In genomic region chrX:141873597-141873996, GRCm38 (mm10) we compare ENCODE assay signal across 26 mouse cellular contexts. TPM values are rescaled to one million over a fixed set of nuclear protein-coding genes. Genes with fewer than 3 reads are reported as not detected.
DNase-seq lines count a peak whose midpoint lies in the region; ATAC-seq and TF ChIP-seq lines count a peak whose summit lies in the region.
"Had no signal": no experiment of that assay in that cellular context is flagged by ENCODE, and none has a peak within 500 bp of the region (broad histone marks: within the 10 kb centered on the region; RNA-seq: fewer than 3 reads in every experiment).

No protein-coding gene starts in this region.

- H3K4me2 ChIP-seq in hindbrain, embryonic 11.5 days (replicated peaks; ENCODE audit: low read depth, low read length): no peak overlapping the region
- no peak overlapping the region for H3K4me2 ChIP-seq in hindbrain, embryonic 13.5 days
- no peak overlapping the region for H3K4me2 ChIP-seq in midbrain, embryonic 11.5 days
- no peak overlapping the region for H3K4me2 ChIP-seq in midbrain, postnatal 0 days (ENCODE audit: low read depth, low read length, poor library complexity, severe bottlenecking)
- H3K4me2 ChIP-seq: embryonic facial prominence, embryonic 12.5 days; forebrain, embryonic 12.5 days had no signal

- H3K27me3 ChIP-seq in hindbrain, embryonic 11.5 days (ENCODE audit: control insufficient read depth, insufficient read depth, low read length): no peaks in the 10 kb centered on the region
- H3K27me3 ChIP-seq in hindbrain, embryonic 13.5 days: 0 out of 2 replicates have a peak, but pooled peaks cover 6% of the 10 kb centered on the region
- H3K27me3 ChIP-seq in midbrain, embryonic 11.5 days (ENCODE audit: control insufficient read depth, insufficient read depth, low read length): no peaks in the 10 kb centered on the region; the same call in 1 of the 2 replicates
- H3K27me3 ChIP-seq in midbrain, postnatal 0 days (ENCODE audit: insufficient read depth, low read length): no peaks in the 10 kb centered on the region
- H3K27me3 ChIP-seq: CH12.LX; embryonic facial prominence, embryonic 12.5 days had no signal

- no peak for TF ChIP-seq CTCF in midbrain, postnatal 0 days (IDR thresholded peaks at IDR 0.05)

- H3K36me3 ChIP-seq in hindbrain, embryonic 11.5 days (ENCODE audit: control insufficient read depth, insufficient read depth, low read length): no peaks in the 10 kb centered on the region
- H3K36me3 ChIP-seq in hindbrain, embryonic 13.5 days: no peaks in the 10 kb centered on the region
- H3K36me3 ChIP-seq in midbrain, embryonic 11.5 days (ENCODE audit: control insufficient read depth, insufficient read depth, low read length): no peaks in the 10 kb centered on the region
- no peaks in the 10 kb centered on the region for H3K36me3 ChIP-seq in midbrain, postnatal 0 days (ENCODE audit: insufficient read depth, low read length)
- H3K36me3 ChIP-seq: embryonic facial prominence, embryonic 10.5 days; embryonic facial prominence, embryonic 12.5 days; forebrain, embryonic 12.5 days; G1E had no signal

- no peak overlapping the region for H3K9ac ChIP-seq in hindbrain, embryonic 11.5 days (ENCODE audit: low read depth, low read length)
- H3K9ac ChIP-seq in hindbrain, embryonic 13.5 days: no peak overlapping the region
- H3K9ac ChIP-seq in midbrain, embryonic 11.5 days (ENCODE audit: low read length): no peak overlapping the region
- no peak overlapping the region for H3K9ac ChIP-seq in midbrain, postnatal 0 days (replicated peaks; ENCODE audit: low read length, poor library complexity, severe bottlenecking)
- H3K9ac ChIP-seq: embryonic facial prominence, embryonic 12.5 days; forebrain, embryonic 12.5 days; forebrain, postnatal 0 days had no signal

- H3K27ac ChIP-seq in hindbrain, embryonic 11.5 days (ENCODE audit: low read depth, low read length): no peak overlapping the region
- H3K27ac ChIP-seq in hindbrain, embryonic 13.5 days: no peak overlapping the region
- no peak overlapping the region for H3K27ac ChIP-seq in midbrain, embryonic 11.5 days (ENCODE audit: low read depth, low read length)
- no peak overlapping the region for H3K27ac ChIP-seq in midbrain, postnatal 0 days (ENCODE audit: low read depth, low read length)
- H3K27ac ChIP-seq: embryonic facial prominence, embryonic 10.5 days; embryonic facial prominence, embryonic 12.5 days; forebrain, embryonic 12.5 days had no signal

- H3K4me3 ChIP-seq in hindbrain, embryonic 11.5 days (ENCODE audit: low read depth, low read length): no peak overlapping the region
- no peak overlapping the region for H3K4me3 ChIP-seq in hindbrain, embryonic 13.5 days
- no peak overlapping the region for H3K4me3 ChIP-seq in midbrain, embryonic 11.5 days (ENCODE audit: low read depth, low read length)
- H3K4me3 ChIP-seq in midbrain, postnatal 0 days (ENCODE audit: low read depth, low read length): no peak overlapping the region
- H3K4me3 ChIP-seq: embryonic facial prominence, embryonic 10.5 days; embryonic facial prominence, embryonic 12.5 days; forebrain, embryonic 12.5 days had no signal

- peak; percentile 10 for DNase-seq in embryo, embryonic 10 days (ENCODE audit: low spot score)
- no peak for DNase-seq in embryo, embryonic 11 days
- DNase-seq in hindbrain, embryonic 11.5 days (ENCODE audit: low spot score): no peak
- DNase-seq in midbrain, embryonic 11.5 days (ENCODE audit: low spot score, missing footprints): no peak
- DNase-seq in midbrain, postnatal 0 days (ENCODE audit: low spot score): no peak
- DNase-seq: adrenal gland, adult 8-10 months; adrenal gland, postnatal 14 days; adrenal gland, postnatal 36 days; B cell, adult 2 months; cerebellum, adult 11-12 months; cerebellum, adult 2 months; cerebellum, adult 9-10 months; cerebellum, postnatal 25 days; forebrain, postnatal 0 days had no signal

- WGBS in hindbrain, embryonic 11.5 days: 43% methylated on average over 1 of the region's 4 CpGs
- 48% methylated on average over 4 of the region's 4 CpGs for WGBS in hindbrain, embryonic 13.5 days
- WGBS in midbrain, embryonic 11.5 days: 35% methylated on average over 4 of the region's 4 CpGs
- 28% methylated on average over 3 of the region's 4 CpGs for WGBS in midbrain, postnatal 0 days

- H3K4me1 ChIP-seq in hindbrain, embryonic 11.5 days (replicated peaks; ENCODE audit: control insufficient read depth, insufficient read depth, low read length): no peaks in the 10 kb centered on the region
- no peaks in the 10 kb centered on the region for H3K4me1 ChIP-seq in hindbrain, embryonic 13.5 days (replicated peaks)
- no peaks in the 10 kb centered on the region for H3K4me1 ChIP-seq in midbrain, embryonic 11.5 days (ENCODE audit: control insufficient read depth, insufficient read depth, low read length)
- no peaks in the 10 kb centered on the region for H3K4me1 ChIP-seq in midbrain, postnatal 0 days (ENCODE audit: insufficient read depth, low read length)
- H3K4me1 ChIP-seq: embryonic facial prominence, embryonic 10.5 days; embryonic facial prominence, embryonic 12.5 days; forebrain, embryonic 12.5 days had no signal

- ATAC-seq in hindbrain, embryonic 11.5 days (ENCODE audit: low FRiP score): peak; percentile 45; the same call in 1 of the 2 replicates
- ATAC-seq in hindbrain, embryonic 13.5 days (ENCODE audit: low FRiP score): no peak
- peak; percentile 74 for ATAC-seq in midbrain, embryonic 11.5 days (ENCODE audit: low FRiP score)
- no peak for ATAC-seq in midbrain, postnatal 0 days (ENCODE audit: low FRiP score)
- ATAC-seq: activated CD4-positive, CD25-positive, alpha-beta regulatory T cell, adult 4 months; CD4-positive, CD25-positive, alpha-beta regulatory T cell, adult 4 months; forebrain, embryonic 14.5 days; forebrain, postnatal 0 days; Patski had no signal

- no peaks in the 10 kb centered on the region for H3K9me3 ChIP-seq in hindbrain, embryonic 11.5 days (ENCODE audit: control insufficient read depth, low read length)
- no peaks in the 10 kb centered on the region for H3K9me3 ChIP-seq in hindbrain, embryonic 13.5 days
- H3K9me3 ChIP-seq in midbrain, embryonic 11.5 days (ENCODE audit: control insufficient read depth, low read length): no peaks in the 10 kb centered on the region
- no peaks in the 10 kb centered on the region for H3K9me3 ChIP-seq in midbrain, postnatal 0 days (ENCODE audit: low read length)
- H3K9me3 ChIP-seq: embryonic facial prominence, embryonic 10.5 days; embryonic facial prominence, embryonic 12.5 days; forebrain, embryonic 12.5 days; G1E had no signal

RNA-seq across cellular contexts. Expression of gene Gm15294, which starts 1.4 kb away (rescaled TPM):
- not detected in 2 replicates for polyA plus RNA-seq in hindbrain, embryonic 11.5 days (2014; fragmentation: Nextera tagmentation; extraction: Ambion mirVana)
- not detected in 2 replicates for polyA plus RNA-seq in hindbrain, embryonic 13.5 days (2015; fragmentation: Nextera tagmentation; extraction: Ambion mirVana)
- not detected in 2 replicates for polyA plus RNA-seq in midbrain, embryonic 11.5 days (2014; fragmentation: Nextera tagmentation; extraction: Ambion mirVana)
- not detected in 2 replicates for total RNA-seq in midbrain, postnatal 0 days (2014; rRNA removed)
- not detected in 2 replicates for polyA plus RNA-seq in midbrain, postnatal 0 days (2015; fragmentation: Nextera tagmentation; extraction: Ambion mirVana)
- total RNA-seq: adrenal gland, adult 18-20 months; adrenal gland, adult 8-10 months; adrenal gland, postnatal 14 days; adrenal gland, postnatal 36 days; CH12.LX; forebrain, postnatal 0 days; G1E had no signal
- polyA plus RNA-seq: activated CD4-positive, CD25-positive, alpha-beta regulatory T cell, adult 4 months; CD4-positive, CD25-positive, alpha-beta regulatory T cell, adult 4 months; cerebellum, adult 2 months; cortical plate, adult 2 months; embryonic facial prominence, embryonic 12.5 days; forebrain, embryonic 12.5 days; forebrain, embryonic 14.5 days; forebrain, postnatal 0 days; G1E had no signal

Comparison
In these comparisons a context has a peak if more than half of its experiments do, and no peak if none do; other contexts are left out.
1. ATAC-seq: peak in hindbrain, embryonic 11.5 days (single experiment) and midbrain, embryonic 11.5 days (single experiment); none in hindbrain, embryonic 13.5 days (single experiment) and midbrain, postnatal 0 days (single experiment).